Mouse (Mus musculus) T-helper 1 cell (primary cell): ENCODE measurements at regions not wholly inside any gene's neighbourhood (a gene's known extent, or its start where the extent isn't known, plus 50 kb on each side); places are given as distances from the start of the nearest gene placed in this dataset.

Experiments
- in situ Hi-C: fragments of 300-600 bp; cut with MboI, MseI; formaldehyde crosslinking; loops from one replicate; pipeline ENCODE4 v1.15.1; 2025; ENCODE audit warnings: high pct_unique_total_duplicates

DNA sequence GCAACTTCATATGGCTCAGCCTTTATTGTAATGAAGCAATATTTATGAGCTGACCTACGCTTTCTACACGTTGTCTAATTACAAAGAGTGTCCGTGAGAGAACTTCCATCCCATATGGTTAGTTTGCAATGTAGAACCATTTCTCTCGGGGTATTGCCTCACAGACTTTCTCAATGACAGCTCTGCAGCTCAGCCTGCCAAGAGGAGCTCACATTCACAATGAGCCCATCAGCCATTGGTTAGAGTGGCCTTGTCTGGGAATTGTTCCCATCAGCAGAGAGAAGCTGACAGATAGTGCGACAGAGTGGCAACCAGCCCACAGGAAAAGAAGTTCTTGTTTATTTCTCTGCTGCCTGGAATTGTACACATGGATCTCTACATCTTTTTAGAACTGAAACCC, 409.7 kb downstream of the Zfp704 start:
- in situ Hi-C loops: no loop called here

DNA sequence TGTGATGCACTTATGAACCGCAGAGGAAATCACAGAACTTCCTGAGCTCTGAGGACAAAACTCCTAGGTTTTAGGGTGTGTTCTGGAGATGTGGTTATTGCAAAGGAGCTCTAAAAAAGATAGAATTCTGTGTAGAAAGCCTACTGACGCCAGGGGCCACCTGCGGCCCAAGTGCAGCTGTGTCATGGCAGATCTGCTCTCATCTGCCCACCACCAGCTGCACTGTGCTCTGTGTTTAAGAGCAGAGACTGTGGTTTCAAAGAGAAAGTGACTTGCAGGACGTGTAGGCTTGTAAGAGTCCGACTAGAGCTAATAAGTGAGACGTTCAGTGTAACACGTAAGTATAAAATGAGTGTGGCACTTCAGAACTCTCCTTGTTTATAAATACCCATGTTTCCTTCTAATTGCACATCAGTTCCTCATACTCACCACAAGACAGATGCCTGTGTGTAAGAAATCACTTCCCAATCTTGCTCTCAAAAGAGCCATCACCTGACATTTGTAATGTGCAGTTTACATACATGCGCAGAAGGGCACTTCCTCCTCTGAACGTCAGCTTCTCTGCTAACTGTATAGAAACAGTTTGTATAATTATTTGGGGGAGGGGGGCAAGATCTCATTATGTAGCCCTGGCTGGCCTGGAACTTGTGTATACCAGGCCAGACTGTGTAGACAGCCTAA, 411.1 kb downstream of the Zfp704 start:
- in situ Hi-C loops: no loop called here

DNA sequence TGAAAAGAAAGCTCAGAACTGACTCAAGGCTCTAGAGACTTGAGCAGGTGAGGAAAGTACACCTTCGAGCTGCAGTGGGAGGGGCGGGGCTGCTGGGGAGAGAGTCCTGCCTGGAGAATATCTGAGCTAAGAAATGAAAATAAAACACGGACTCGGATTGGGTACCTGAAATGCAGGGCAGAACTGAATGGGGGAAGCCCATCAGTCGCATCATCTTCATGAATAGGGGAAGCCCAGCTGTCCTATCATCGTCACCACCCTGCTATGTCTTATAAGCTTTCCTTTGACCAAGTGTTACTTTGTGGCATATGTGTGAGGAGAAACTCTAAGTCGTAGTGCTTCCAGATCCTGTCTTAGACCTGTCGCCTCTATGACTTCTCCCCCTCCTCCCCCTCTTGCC, 414.1 kb downstream of the Zfp704 start:
- in situ Hi-C loops: no loop called here

DNA sequence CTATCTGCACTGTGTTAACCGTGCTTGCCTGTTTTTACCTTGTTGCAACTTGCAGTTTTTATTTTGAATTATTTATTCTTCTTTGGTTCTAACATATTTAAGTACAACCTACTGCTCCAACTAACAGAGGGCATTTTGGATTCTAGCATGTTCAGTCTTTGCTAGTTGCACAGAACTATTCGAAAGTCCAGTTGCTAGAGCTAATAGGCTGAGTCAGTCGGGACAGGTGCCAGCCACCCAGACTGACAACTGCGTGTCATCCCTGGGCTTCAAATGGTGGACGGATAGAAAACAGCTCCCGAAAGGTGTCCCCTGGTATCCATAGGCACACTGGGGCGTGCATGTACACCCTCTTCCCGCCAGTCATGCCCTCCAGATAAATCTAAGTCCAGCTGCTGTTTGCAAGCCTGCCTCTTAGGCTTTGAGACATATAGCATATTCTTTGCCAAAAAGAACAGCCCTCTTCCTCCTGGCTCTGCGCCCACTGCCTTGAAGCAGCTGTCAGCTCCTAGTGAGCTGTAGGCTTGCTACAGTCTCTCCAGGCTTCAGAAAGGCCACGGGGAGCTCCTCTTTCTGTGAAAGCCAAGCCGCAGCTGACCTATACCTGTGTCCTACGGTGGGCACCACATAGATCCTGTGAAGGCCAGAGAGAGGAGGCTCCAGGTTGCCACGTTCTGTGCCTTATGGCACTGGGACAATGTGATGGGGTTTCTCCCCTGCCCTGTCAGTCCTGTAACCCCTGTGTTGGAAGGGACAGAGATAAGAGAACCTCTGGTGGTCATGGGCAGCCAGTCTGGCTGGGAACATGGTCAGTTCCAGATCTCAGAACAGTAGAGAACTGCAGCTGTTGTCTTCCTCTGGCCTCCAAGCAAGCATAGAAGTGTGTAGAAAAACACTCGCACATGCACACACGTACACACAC, 420.3 kb downstream of the Zfp704 start:
- in situ Hi-C loops: no loop called here

DNA sequence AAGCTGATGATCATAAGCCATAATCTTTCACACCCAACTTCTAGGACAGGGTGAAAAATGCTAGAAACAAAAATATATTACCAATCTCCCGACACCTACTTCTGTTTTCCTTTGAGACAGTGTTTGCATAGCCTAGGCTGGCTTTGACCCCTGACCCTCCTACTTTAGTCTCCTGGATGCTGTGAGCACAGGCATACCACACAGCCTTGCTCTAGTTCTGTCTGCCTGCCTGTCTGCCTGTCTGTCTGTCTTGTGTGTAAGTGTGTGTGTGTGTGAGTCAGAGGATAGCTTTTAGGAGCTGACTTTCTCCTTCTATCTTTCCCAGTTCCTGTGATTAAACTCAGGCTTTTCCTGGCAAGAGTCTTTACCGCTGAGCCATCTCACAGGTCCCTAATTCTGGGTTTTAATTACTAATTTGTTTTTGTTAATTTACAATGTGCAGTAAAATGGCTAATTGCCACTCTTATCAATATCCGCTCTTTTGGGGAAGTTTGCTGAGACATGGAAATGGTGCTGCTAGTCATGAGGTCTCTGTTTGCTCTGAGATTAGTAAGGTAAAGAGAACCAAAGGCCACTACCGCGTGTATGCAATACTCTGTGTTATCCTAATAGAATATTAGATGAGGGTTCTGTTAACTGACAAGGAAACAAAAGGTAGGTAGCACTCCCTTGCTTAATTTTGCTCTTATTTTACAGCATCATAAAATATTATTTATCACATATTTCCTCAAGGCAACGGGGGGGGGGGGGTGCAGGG, 423.3 kb downstream of the Zfp704 start:
- in situ Hi-C loops: no loop called here

DNA sequence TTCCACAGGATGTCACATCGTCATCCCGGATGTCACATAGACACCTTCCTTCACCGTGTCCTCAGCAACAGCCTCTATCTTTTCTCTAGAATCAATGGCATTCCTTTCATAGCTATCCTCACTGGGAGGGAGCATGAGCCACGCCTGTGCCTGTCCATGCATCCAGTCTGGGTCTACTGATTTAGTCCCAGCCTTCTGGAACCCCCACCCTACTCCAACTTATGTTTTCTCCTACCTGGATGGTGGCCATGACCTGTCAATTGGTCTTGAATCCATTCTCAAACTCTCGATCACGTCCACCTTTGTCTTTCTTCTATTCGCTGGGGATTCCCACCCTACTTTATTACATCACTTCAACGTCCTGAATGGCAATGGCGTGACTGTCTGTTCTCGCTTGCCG, 428.3 kb downstream of the Zfp704 start:
- in situ Hi-C loops: no loop called here

DNA sequence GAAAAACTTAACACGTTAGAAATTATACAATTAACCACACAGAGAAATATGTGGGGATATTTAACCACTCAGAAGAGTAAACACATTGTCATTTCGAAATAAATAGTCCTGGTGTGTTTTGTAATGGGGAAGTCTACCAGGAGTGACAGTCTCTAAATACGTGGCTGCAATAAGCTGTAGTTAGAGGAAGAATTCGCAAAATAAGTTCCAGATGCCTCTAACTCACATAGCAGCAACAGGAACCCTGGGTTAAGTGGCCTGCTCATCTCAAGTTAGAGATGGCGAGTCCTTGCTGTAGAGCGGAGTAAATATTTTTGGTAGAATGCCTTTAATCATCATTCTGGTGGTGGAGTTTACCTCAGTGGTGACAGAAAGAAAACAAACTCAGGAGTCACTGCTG, 430.2 kb downstream of the Zfp704 start:
- in situ Hi-C loops: no loop called here

DNA sequence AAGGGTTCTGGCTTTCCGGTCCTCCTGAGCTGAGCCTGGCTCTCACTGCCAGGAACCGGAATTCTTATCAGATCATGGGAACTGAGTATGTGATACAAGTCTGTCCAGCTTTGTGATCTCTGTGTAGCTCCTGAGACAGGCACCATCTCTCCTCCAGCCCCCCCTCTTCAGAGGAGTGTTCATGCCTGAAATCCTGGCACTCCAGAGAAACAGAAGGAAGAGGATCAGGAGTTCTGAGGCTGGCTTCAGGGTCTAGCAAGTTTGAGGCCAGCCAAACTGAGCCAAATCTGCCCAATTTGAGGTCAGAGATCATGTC, 435.4 kb downstream of the Zfp704 start:
- in situ Hi-C loops: no loop called here

DNA sequence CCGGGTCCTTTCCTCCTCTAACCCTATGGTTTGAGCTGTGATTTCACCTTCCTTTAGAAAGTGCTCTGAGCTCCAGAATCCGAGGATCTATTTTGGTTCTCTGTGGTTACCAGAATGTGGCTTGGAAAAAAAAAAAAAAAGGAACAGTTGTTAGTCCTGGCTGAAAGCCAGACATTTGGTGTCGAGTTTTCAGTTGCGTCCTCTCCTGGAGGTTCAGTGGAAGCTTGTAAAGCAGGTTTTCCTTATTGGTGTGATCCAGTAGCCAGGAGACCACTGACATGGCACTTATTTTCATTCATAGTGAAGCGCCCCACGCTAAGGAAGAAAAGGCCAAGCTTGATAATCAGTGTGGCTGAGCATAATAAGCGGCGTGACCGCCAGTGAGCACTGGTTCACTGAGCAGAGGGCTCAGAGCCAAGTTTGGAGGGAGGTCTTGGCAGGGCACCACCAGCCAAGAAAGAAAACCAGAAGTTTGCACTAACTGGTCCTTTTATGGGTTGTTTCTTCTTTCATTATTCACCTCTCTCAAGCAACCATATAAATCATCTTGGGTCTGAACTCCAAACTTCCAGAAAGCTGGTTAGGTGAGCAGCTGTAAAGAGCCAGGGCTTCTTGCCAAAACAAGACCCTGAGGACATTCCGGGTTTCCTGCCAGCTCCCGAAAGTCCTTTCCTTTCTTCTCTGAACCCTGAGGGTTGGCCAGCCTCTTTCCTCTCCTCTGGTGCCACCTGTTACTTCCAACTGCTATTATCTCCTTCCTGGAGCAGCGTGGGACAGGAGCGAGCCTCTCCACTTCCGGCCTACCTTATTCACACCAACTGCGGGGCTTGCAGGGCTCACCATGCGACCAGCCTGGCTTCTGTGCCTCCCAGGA, 436.0 kb downstream of the Zfp704 start:
- in situ Hi-C loops: no loop called here

DNA sequence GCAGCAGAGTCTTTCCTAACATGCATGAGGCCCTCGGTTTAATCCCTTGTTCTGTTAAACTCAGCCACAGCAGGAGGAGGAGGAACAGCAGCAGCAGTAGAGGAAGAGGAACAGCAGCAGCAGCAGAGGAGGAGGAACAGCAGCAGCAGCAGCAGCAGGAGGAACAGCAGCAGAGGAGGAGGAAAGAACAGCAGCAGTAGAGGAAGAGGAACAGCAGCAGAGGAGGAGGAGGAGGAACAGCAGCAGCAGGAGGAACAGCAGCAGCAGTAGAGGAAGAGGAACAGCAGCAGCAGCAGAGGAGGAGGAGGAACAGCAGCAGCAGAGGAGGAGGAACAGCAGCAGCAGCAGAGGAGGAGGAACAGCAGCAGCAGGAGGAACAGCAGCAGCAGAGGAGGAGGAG, 437.9 kb downstream of the Zfp704 start:
- in situ Hi-C loops: no loop called here

DNA sequence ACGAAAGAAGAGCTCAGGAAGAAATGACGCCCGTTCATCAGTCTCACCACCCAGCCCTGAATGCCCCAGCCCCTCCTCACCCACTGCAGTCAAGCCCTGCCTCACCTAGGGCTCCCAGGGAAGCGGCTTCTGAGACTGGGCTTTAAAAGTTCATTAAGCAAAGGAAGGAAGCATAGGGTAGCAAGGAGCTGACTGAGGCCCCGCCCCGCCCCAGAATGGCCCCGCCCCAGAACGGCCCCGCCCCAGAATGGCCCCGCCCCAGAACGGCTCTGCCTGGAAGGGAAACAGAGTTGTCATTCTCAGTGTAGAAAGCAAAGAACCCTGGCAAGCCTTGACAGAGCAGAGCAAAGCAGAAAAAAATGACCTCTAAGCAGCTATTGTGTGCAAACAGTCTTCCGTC, 440.9 kb downstream of the Zfp704 start:
- in situ Hi-C loops: no loop called here

DNA sequence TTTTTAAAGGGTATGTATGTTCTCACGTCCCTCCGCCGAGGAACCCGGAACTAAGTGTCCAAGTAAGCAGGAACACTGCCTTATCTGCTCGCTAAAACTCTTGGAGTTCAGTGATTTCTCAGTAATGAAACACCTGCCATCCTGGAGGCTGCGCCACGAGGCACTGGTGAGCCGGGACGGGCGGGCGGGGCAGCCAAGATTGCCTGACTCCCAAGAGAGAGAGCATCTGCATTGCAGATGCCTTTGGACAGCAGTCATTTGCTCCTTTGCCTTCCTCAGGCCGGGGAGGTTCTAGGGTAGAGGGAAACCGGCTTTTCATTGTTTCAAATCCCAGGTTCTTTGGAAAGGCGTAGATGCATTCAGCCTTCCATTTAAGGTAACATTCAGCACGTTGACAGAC, 450.8 kb downstream of the Zfp704 start:
- in situ Hi-C loops: no loop called here

DNA sequence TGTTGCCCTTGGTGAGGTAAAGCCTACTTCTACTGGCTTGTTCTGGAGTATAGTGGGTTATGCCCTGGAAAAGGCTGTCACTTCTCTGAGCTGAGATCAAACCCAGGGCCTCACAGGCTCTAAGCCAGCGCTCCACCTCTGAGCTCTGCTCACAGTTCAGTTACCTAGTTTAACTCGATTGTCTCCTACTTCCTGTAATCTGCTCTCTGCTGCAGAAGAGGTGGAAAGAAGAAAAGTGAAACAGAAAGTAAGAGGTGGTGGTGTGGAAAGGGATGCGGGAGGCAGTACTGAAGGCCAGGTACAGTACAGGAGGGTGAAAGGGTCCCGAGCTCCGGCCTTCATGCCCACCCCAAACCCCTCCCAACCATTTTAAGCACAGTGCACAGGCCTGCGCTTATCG, 455.7 kb downstream of the Zfp704 start:
- in situ Hi-C loops: no loop called here

DNA sequence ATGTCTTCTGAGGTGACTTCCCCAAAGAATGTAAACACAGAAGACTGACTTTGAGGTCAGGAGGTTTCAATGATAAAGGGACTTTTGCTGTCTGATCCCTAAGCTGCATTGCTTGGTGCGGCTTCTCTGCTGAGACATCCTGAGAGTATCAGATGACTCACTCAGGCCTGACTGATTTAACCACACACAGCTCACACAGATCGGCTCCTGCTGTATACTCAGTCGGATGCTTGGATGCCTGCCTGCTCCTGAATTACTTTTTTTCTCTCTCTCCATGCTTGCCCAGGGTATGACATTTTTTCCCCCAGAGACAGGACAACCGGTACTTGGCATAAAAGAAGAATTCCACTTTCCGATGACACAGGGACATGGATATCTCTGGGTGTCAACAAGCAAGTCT, 456.2 kb downstream of the Zfp704 start:
- in situ Hi-C loops: no loop called here

DNA sequence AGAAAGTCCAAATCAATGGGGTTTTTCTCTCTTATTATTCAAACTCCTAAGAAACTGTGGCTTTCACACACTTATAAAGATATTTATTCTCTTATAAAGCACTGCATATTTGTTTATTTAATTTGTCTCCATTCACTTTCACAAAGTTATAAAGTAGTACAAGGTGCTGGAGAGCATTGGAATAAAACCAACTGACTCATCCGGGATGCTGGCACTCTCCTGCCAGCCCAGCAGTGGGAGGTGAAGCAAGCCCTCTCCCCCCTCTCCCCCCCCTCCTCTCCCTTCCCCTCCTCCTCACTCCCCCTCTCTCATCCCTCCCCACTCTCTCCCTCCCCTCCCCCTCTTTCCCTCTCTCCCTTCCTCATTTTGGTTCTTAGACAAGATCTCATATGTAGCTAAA, 457.6 kb downstream of the Zfp704 start:
- in situ Hi-C loops: no loop called here

DNA sequence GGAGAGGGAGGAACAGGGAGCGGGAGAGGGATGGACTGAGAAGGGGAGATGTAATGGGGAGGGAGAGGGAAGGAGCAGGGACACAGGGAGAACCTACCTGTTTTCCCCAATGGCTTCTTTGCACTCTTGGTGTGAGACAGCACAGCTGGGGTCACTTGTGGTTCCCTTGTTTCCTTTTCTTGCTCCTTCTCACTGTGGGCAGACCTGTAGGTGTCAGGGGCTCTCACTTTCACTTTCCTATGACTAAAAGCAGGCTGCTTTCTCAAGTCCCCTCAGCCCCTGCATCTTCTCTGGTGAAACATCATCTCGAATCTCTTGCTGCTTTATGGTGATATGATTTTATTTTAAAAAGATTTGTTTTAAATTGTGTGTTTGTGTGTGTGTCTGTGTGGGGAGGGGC, 458.3 kb downstream of the Zfp704 start:
- in situ Hi-C loops: no loop called here

DNA sequence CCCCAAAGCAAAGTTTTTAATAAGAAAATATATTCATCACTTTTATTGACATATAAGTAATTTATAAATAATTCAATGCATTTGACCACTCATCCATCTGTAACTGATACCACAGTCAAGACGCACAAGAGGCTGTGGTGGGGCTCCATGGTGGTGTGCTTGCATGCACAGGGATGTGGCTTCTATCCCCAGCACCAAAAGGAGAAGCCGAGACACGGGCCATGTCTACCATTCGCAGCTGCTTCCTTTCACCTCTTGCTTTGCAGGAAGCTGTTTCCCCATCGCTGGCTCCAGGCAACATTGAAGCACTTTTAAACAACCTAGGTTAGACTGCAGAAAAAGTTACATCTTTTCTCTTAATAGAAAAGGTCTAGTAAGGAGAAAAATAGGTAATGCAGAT, 461.3 kb downstream of the Zfp704 start:
- in situ Hi-C loops: no loop called here

DNA sequence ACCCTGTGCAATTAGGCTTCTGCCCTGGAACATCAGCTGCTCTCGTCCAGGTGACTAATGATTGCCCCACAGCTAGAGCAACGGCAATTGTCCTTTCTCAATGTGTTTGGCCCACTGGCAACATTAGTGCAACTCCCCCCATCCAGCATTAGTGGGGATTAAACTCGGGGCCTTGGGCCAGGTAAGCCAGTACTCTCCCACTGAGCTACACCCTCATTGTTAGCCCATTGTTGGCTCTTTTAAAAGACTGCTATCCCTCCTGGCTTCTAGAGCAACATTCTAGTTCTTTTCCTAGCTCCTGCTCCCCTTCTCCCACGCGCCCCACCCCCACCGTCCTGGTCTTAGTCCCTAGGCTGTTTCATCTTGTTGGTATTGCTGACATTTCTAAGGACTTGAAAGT, 463.4 kb downstream of the Zfp704 start:
- in situ Hi-C loops: no loop called here

DNA sequence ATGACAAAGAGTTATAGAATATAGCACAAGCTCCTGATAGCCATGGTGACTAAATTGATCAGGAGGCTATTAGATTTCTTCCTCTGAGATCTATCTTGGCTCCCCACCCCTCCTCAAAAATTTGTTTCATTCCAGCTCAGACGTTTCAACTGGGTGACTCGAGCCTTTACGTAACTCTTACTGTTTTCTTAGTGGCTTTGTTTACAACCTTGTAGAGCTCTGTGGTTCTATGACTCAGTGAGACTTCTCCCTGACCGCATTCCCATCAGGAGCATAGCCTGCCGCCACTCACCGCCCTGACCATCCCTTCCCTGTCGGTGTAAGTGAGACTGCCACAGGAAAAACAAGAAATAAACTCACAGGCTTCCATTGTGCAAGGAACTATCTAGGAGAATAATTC, 464.3 kb downstream of the Zfp704 start:
- in situ Hi-C loops: no loop called here

DNA sequence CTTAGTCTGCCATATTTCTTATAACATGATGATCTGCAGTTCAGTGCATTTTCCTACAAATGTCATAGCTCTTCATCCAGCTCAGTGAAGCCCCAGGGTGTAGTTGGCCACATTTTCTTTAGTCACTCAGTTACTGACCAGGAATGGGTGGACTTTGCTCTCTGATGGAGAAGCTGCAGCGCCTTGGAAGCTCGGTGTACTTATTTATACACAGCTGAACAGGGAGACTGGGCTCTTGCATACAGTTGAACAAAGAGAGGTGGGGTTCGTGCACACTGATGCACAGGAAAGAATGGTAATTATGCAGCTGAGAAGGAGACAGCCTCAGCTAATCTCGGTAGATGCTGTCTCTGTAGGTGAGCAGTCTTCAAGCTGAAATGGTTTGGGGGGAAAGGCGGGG, 468.0 kb downstream of the Zfp704 start:
- in situ Hi-C loops: no loop called here

DNA sequence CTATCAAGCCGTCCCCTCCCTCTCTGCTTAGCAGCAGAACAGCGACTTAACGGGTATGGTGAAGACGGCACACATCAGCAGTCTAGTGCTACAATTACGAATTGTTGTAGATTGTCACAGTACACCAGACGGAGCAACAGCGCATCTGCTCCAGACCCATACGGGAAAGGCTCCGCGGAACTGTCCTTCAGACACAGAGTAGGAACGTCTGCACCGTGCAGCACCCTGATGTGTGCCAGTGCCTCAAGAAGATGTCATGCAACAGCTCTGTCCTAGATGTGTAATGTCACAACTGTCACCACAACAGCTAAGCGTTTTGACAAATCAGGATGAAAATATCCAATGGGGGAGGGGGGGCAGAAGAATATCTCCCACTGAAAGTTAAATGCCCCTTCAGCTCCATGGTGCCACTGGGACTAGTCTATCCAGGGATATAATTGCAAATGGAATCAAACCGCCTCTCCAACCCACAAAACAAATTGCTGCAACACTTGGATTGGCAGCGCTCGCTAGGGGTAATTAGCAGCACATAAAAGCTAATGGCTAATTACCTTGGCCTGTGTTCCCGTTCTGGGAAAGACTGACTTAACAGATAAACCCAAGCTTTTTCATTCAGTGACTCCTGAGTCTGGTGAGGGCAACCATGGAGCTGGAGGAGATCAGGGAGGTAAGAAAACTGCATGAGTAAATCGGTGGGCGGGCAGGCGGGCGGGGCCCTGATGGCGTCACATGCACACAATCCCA, 472.6 kb downstream of the Zfp704 start:
- in situ Hi-C loops: no loop called here
